Mouse (Mus musculus): ENCODE results near the gene Bsg.

DNA sequence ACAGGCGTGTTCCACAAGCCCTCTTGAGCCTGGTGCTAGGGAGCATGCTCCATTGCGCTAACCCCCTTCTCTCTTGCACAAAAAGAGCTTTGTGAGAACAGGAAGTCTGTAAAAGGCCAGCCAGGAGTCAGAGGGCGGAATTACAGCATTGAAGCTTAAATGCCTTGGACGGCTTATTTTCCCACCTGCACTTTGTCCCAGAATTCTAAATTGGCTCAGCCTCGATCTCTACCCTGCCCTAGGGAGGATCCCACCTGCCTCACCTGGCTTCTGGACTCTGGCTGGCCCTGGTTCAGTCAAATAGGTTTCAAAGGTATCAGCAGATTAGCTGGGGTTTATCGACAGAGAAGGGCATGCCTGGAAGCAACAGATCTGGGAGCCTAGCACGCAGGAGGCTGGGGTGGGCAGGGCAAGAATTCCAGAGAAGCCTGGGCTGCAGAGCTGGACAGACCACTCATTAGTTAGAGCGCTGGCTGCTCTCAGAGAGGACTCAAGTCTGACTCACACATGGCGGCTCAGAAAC, 8.1 kb upstream of the Bsg start:
- TF ChIP-seq CTCF (IDR thresholded peaks at IDR 0.05; ENCODE audit: low read depth, low read length), result no peak
- no peak for TF ChIP-seq POLR2A (IDR thresholded peaks at IDR 0.05; ENCODE audit: borderline replicate concordance, low read depth, low read length)

Measured in bone marrow macrophage, adult 2 months (primary cell).